Mouse (Mus musculus): ENCODE data around the gene Zbed5. TPM values are rescaled to one million over a fixed set of nuclear protein-coding genes. Genes with fewer than 3 reads are reported as not detected.
A peak's percentile ranks its signal among the peaks of the same experiment; 100 is the strongest.
"Not testable (repeated sequence)": the region's sequence is repeated elsewhere in the genome, so short reads cannot be mapped to it uniquely, and the experiment has no call there.

Zbed5 gene
- polyA plus RNA-seq, 1 experiment = 1.7 TPM

GRCm38 (mm10) chr5:129879888-129880287 is 15.6 kb upstream of the Zbed5 start:
- H3K79me2 ChIP-seq (ENCODE audit: control insufficient read depth, insufficient read depth) = peaks cover 9% of the 10 kb centered on the region
- peaks cover 33% of the 10 kb centered on the region for H3K36me3 ChIP-seq (ENCODE audit: control insufficient read depth, insufficient read depth)
- no peak overlapping the region for H3ac ChIP-seq (ENCODE audit: control insufficient read depth, insufficient read length)
- H3K4me2 ChIP-seq (ENCODE audit: low read depth) = no peak overlapping the region
- no peak for TF ChIP-seq REST (IDR thresholded peaks at IDR 0.05; ENCODE audit: insufficient read depth, insufficient read length)
- no peak for TF ChIP-seq TCF3 (IDR thresholded peaks at IDR 0.05; ENCODE audit: insufficient read length, low read depth)
- no peak for TF ChIP-seq E2F4 (IDR thresholded peaks at IDR 0.05; ENCODE audit: insufficient read depth)
- TF ChIP-seq CEBPB (IDR thresholded peaks at IDR 0.05; ENCODE audit: insufficient read depth, poor library complexity, severe bottlenecking) = no peak
- TF ChIP-seq TCF12 (IDR thresholded peaks at IDR 0.05; ENCODE audit: insufficient read depth, poor library complexity, severe bottlenecking) = no peak
- no peak for TF ChIP-seq MYOD1 (IDR thresholded peaks at IDR 0.05; ENCODE audit: control insufficient read depth in 1 of 3, insufficient read length in 2 of 3, low read depth in 2 of 3)
- TF ChIP-seq SRF (IDR thresholded peaks at IDR 0.05; ENCODE audit: control insufficient read depth, insufficient read length, low read depth) = no peak
- TF ChIP-seq MAX (IDR thresholded peaks at IDR 0.05; ENCODE audit: low read depth) = no peak
- TF ChIP-seq MYOG (IDR thresholded peaks at IDR 0.05; ENCODE audit: control insufficient read depth in 1 of 3, insufficient read depth in 1 of 3, insufficient read length in 2 of 3, low read depth in 2 of 3) = no peak
- no peak for TF ChIP-seq POLR2A (IDR thresholded peaks at IDR 0.05; ENCODE audit: insufficient read length, low read depth)
- TF ChIP-seq USF1 (IDR thresholded peaks at IDR 0.05; ENCODE audit: low read depth) = no peak
- TF ChIP-seq POLR2AphosphoS2 (IDR thresholded peaks at IDR 0.05; ENCODE audit: insufficient read length, low read depth) = no peak
- no peak overlapping the region for H3K4me3 ChIP-seq
- H3K27me3 ChIP-seq (ENCODE audit: control insufficient read depth, insufficient read depth, insufficient read length) = no peaks in the 10 kb centered on the region

GRCm38 (mm10) chr5:129886271-129886670 is 9.3 kb upstream of the Zbed5 start:
- Histone ChIP-seq H3ac (ENCODE audit: control insufficient read depth, insufficient read length) (peak overlapping the region; percentile 42), H3K36me3 (ENCODE audit: control insufficient read depth, insufficient read depth) (peaks cover 26% of the 10 kb centered on the region), H3K27me3 (ENCODE audit: control insufficient read depth, insufficient read depth, insufficient read length) (no peaks in the 10 kb centered on the region), H3K4me3 (peak overlapping the region; percentile 80), H3K79me2 (ENCODE audit: control insufficient read depth, insufficient read depth) (peaks cover 29% of the 10 kb centered on the region), H3K4me2 (ENCODE audit: low read depth) (peak overlapping the region; percentile 97)
- TF ChIP-seq CEBPB (IDR thresholded peaks at IDR 0.05; ENCODE audit: insufficient read depth, poor library complexity, severe bottlenecking) (no peak), POLR2AphosphoS2 (IDR thresholded peaks at IDR 0.05; ENCODE audit: insufficient read length, low read depth) (no peak), E2F4 (IDR thresholded peaks at IDR 0.05; ENCODE audit: insufficient read depth) (no peak)

- peak within 1 kb of the TSS; percentile 80 for H3K4me3 ChIP-seq
- H3K79me2 ChIP-seq (ENCODE audit: control insufficient read depth, insufficient read depth) = peaks cover 29% of the 10 kb centered on the region
- TF ChIP-seq POLR2A (IDR thresholded peaks at IDR 0.05; ENCODE audit: insufficient read length, low read depth) (peak; percentile 47), CEBPB (IDR thresholded peaks at IDR 0.05; ENCODE audit: insufficient read depth, poor library complexity, severe bottlenecking) (0 out of 2 replicates have a peak, but pooled peaks have one; percentile 2), MAX (IDR thresholded peaks at IDR 0.05; ENCODE audit: low read depth) (peak; percentile 17), TCF12 (IDR thresholded peaks at IDR 0.05; ENCODE audit: insufficient read depth, poor library complexity, severe bottlenecking) (no peak), MYOD1 (IDR thresholded peaks at IDR 0.05; ENCODE audit: control insufficient read depth in 1 of 3, insufficient read length in 2 of 3, low read depth in 2 of 3) (no peak), USF1 (IDR thresholded peaks at IDR 0.05; ENCODE audit: low read depth) (no peak)
- peaks cover 19% of the 10 kb centered on the region for H3K36me3 ChIP-seq (ENCODE audit: control insufficient read depth, insufficient read depth)
- H3K4me2 ChIP-seq (ENCODE audit: low read depth) = peak within 1 kb of the TSS; percentile 97
- H3ac ChIP-seq (ENCODE audit: control insufficient read depth, insufficient read length) = peak within 1 kb of the TSS; percentile 42
- no peaks in the 10 kb centered on the region for H3K27me3 ChIP-seq (ENCODE audit: control insufficient read depth, insufficient read depth, insufficient read length)
Observed at GRCm38 (mm10) chr5:129886911-129887636, 8.4 kb upstream of the Zbed5 start, which contains the start of gene Chchd2. TSS of gene Chchd2 (minus strand) at chr5:129887470.

GRCm38 (mm10) chr5:129890390-129890789 is 5.1 kb upstream of the Zbed5 start:
- not testable (repeated sequence) for H3K4me2 ChIP-seq (ENCODE audit: low read depth); H3ac ChIP-seq (ENCODE audit: control insufficient read depth, insufficient read length); H3K36me3 ChIP-seq (ENCODE audit: control insufficient read depth, insufficient read depth); H3K27me3 ChIP-seq (ENCODE audit: control insufficient read depth, insufficient read depth, insufficient read length); H3K4me3 ChIP-seq
- H3K79me2 ChIP-seq (ENCODE audit: control insufficient read depth, insufficient read depth) = peaks cover 16% of the 10 kb centered on the region

GRCm38 (mm10) chr5:129898449-129898848 is 2.9 kb downstream of the Zbed5 start, which contains the start of gene Phkg1:
TSS of gene Phkg1 (minus strand) at chr5:129898549.
- no peaks in the 10 kb centered on the region for H3K79me2 ChIP-seq (ENCODE audit: control insufficient read depth, insufficient read depth)
- no peak within 1 kb of the TSS for H3ac ChIP-seq (ENCODE audit: control insufficient read depth, insufficient read length)
- no peak within 1 kb of the TSS for H3K4me3 ChIP-seq
- H3K27me3 ChIP-seq (ENCODE audit: control insufficient read depth, insufficient read depth, insufficient read length) = no peaks in the 10 kb centered on the region
- no peak within 1 kb of the TSS for H3K4me2 ChIP-seq (ENCODE audit: low read depth)
- TF ChIP-seq SRF (IDR thresholded peaks at IDR 0.05; ENCODE audit: control insufficient read depth, insufficient read length, low read depth) (no peak), USF1 (IDR thresholded peaks at IDR 0.05; ENCODE audit: low read depth) (no peak), REST (IDR thresholded peaks at IDR 0.05; ENCODE audit: insufficient read depth, insufficient read length) (no peak), MYOD1 (IDR thresholded peaks at IDR 0.05; ENCODE audit: control insufficient read depth in 1 of 3, insufficient read length in 2 of 3, low read depth in 2 of 3) (no peak), CEBPB (IDR thresholded peaks at IDR 0.05; ENCODE audit: insufficient read depth, poor library complexity, severe bottlenecking) (no peak), TCF12 (IDR thresholded peaks at IDR 0.05; ENCODE audit: insufficient read depth, poor library complexity, severe bottlenecking) (no peak), POLR2AphosphoS2 (IDR thresholded peaks at IDR 0.05; ENCODE audit: insufficient read length, low read depth) (no peak), POLR2A (IDR thresholded peaks at IDR 0.05; ENCODE audit: insufficient read length, low read depth) (no peak), MYOG (IDR thresholded peaks at IDR 0.05; ENCODE audit: control insufficient read depth in 1 of 3, insufficient read depth in 1 of 3, insufficient read length in 2 of 3, low read depth in 2 of 3) (no peak), MAX (IDR thresholded peaks at IDR 0.05; ENCODE audit: low read depth) (no peak), E2F4 (IDR thresholded peaks at IDR 0.05; ENCODE audit: insufficient read depth) (no peak), TCF3 (IDR thresholded peaks at IDR 0.05; ENCODE audit: insufficient read length, low read depth) (no peak)
- H3K36me3 ChIP-seq (ENCODE audit: control insufficient read depth, insufficient read depth) = no peaks in the 10 kb centered on the region

Data from myocyte (in vitro differentiated cells).